Mouse (Mus musculus) embryo, embryonic 11 days (tissue): Measurements from ENCODE around the gene Arhgef3.
A peak's percentile ranks its signal among the peaks of the same experiment; 100 is the strongest.
"Not testable (repeated sequence)": the region's sequence is repeated elsewhere in the genome, so short reads cannot be mapped to it uniquely, and the experiment has no call there.

ENCODE experiments used
- DNase-seq: peaks from one replicate; pipeline ENCODE4 v3.0.0-alpha.2; 2015

Arhgef3 gene

GRCm38 (mm10) chr14:27199119-27199518 is 84.4 kb downstream of the Arhgef3 start:
- no peak for DNase-seq

- DNase-seq, result no peak
Measured at GRCm38 (mm10) chr14:27199870-27200269, 85.2 kb downstream of the Arhgef3 start.

GRCm38 (mm10) chr14:27200743-27201576 is 86.3 kb downstream of the Arhgef3 start:
- DNase-seq, result no peak

- no peak for DNase-seq
Measured at GRCm38 (mm10) chr14:27201824-27202223, 87.1 kb downstream of the Arhgef3 start.

- no peak for DNase-seq
Measured at GRCm38 (mm10) chr14:27204704-27205103, 90.0 kb downstream of the Arhgef3 start.

- DNase-seq, result no peak
Measured at GRCm38 (mm10) chr14:27206443-27206842, 91.7 kb downstream of the Arhgef3 start.

GRCm38 (mm10) chr14:27209542-27209941 is 94.8 kb downstream of the Arhgef3 start:
- DNase-seq, result no peak

- not testable (repeated sequence) for DNase-seq
Measured at GRCm38 (mm10) chr14:27210801-27211200, 96.1 kb downstream of the Arhgef3 start.

GRCm38 (mm10) chr14:27211743-27212445 is 97.2 kb downstream of the Arhgef3 start:
- DNase-seq, result no peak

- DNase-seq, result no peak
Measured at GRCm38 (mm10) chr14:27214232-27214631, 99.5 kb downstream of the Arhgef3 start.

GRCm38 (mm10) chr14:27219668-27220067 is 105.0 kb downstream of the Arhgef3 start:
- no peak for DNase-seq

GRCm38 (mm10) chr14:27220297-27220696 is 105.6 kb downstream of the Arhgef3 start:
- DNase-seq, result no peak

- no peak for DNase-seq
Measured at GRCm38 (mm10) chr14:27224636-27225035, 109.9 kb downstream of the Arhgef3 start.

GRCm38 (mm10) chr14:27226288-27226687 is 111.6 kb downstream of the Arhgef3 start:
- DNase-seq, result no peak

GRCm38 (mm10) chr14:27228288-27228687 is 113.6 kb downstream of the Arhgef3 start:
- DNase-seq, result no peak

- no peak for DNase-seq
Measured at GRCm38 (mm10) chr14:27228941-27229371, 114.3 kb downstream of the Arhgef3 start.

GRCm38 (mm10) chr14:27229441-27230147 is 114.9 kb downstream of the Arhgef3 start:
- peak; percentile 39 for DNase-seq

- peak; percentile 62 for DNase-seq
Measured at GRCm38 (mm10) chr14:27230262-27231022, 115.7 kb downstream of the Arhgef3 start.

- no peak for DNase-seq
Measured at GRCm38 (mm10) chr14:27231506-27231905, 116.8 kb downstream of the Arhgef3 start.

GRCm38 (mm10) chr14:27231974-27232780 is 117.5 kb downstream of the Arhgef3 start:
- no peak for DNase-seq

- no peak for DNase-seq
Measured at GRCm38 (mm10) chr14:27233056-27233455, 118.4 kb downstream of the Arhgef3 start.

- DNase-seq, result no peak
Measured at GRCm38 (mm10) chr14:27233656-27234055, 119.0 kb downstream of the Arhgef3 start.
